Mouse (Mus musculus) heart, embryonic 10.5 days (tissue): ENCODE measurements around the gene RPS10-NUDT3. TPM values are rescaled to one million over a fixed set of nuclear protein-coding genes. Genes with fewer than 3 reads are reported as not detected.

Experiments used
- DNase-seq: peaks from one replicate; pipeline ENCODE4 v3.0.0-alpha.2; 2017; ENCODE audit warnings: low spot score
- H3K27ac ChIP-seq: fragments of 300-500 bp; sonication (generic); 2 replicates; pipeline ENCODE4 v1.5.1; 2016; ENCODE audit warnings: mild to moderate bottlenecking
- H3K27me3 ChIP-seq: fragments of 300-500 bp; sonication (generic); 2 replicates; pipeline ENCODE4 v1.6.1; 2016; ENCODE audit warnings: mild to moderate bottlenecking; ENCODE audit not compliant: poor library complexity, insufficient read depth, severe bottlenecking
- H3K36me3 ChIP-seq: fragments of 300-500 bp; sonication (generic); 2 replicates; pipeline ENCODE4 v1.6.1; 2016; ENCODE audit warnings: mild to moderate bottlenecking, moderate library complexity
- H3K4me1 ChIP-seq: fragments of 300-500 bp; sonication (generic); 2 replicates; pipeline ENCODE4 v1.6.1; 2016; ENCODE audit warnings: mild to moderate bottlenecking
- H3K4me3 ChIP-seq: fragments of 300-500 bp; sonication (generic); 2 replicates; pipeline ENCODE4 v1.5.1; 2016; ENCODE audit warnings: mild to moderate bottlenecking, moderate library complexity
- H3K9me3 ChIP-seq: fragments of 300-500 bp; sonication (generic); 2 replicates; pipeline ENCODE4 v1.6.1; 2016; ENCODE audit warnings: mild to moderate bottlenecking, moderate library complexity
- WGBS: fragments of 180-500 bp; shearing (Covaris S2); methylation state at CpG from one replicate; pipeline ENCODE4 v1.1.7; 2016; 5-methylcytosine and 5-hydroxymethylcytosine counted together
- polyA plus RNA-seq: library from polyadenylated mRNA; unstranded; fragments of >200 nt; fragmentation: Nextera tagmentation; extraction: Ambion mirVana; gene quantifications from 2 replicates; pipeline ENCODE4 v1.2.1, GENCODE M21; 2016

Gene RPS10-NUDT3
- not detected in 2 replicates for polyA plus RNA-seq

DNA sequence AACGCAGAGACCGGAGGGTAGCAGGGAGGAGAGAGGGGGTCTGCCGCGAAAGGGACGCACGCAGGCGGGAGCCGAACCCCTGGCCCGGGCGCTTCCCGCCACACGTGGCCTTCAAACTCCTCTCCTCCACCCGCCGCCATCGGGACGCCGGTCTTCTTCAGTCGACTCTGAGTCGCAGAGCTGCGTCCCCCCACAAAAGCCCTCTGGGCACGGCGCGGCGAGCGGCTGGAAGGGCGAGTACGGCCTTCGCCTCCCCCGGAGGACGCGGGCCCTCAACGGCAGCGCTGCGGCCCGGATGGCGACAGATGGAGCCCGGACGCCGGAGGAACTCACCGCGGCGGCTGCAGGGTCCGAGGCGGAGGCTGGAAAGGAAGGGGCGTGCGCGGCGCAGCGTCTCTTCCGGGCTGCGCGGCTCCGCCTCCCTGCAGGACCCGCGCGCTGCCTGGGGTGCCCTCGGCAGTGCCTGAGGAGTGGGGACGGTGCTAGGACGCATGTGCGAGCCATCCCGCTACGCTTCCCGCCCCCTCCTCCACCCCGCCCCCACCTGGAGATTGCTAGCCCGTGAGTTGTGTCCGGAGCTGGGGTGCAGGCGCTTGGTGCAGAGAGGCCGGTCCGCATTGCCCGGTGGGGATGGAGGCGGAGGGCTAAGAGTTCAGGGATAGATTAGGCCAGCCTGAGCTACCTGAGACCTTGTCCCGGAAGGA, at the start of gene RPS10-NUDT3:
Gene RPS10-NUDT3 (minus strand): TSS at position 352 of the 704 bp plus-strand sequence.
- H3K36me3 ChIP-seq, result peaks cover 41% of the 10 kb centered on the region
- under 1% methylated on average over 69 of the region's 72 CpGs for WGBS
- H3K27ac ChIP-seq, result peak within 1 kb of the TSS; percentile 97
- H3K27me3 ChIP-seq, result no peaks in the 10 kb centered on the region
- H3K4me3 ChIP-seq, result peak within 1 kb of the TSS; percentile 98
- no peaks in the 10 kb centered on the region for H3K9me3 ChIP-seq
- peaks cover 46% of the 10 kb centered on the region for H3K4me1 ChIP-seq
- DNase-seq, result peak; percentile 97

DNA sequence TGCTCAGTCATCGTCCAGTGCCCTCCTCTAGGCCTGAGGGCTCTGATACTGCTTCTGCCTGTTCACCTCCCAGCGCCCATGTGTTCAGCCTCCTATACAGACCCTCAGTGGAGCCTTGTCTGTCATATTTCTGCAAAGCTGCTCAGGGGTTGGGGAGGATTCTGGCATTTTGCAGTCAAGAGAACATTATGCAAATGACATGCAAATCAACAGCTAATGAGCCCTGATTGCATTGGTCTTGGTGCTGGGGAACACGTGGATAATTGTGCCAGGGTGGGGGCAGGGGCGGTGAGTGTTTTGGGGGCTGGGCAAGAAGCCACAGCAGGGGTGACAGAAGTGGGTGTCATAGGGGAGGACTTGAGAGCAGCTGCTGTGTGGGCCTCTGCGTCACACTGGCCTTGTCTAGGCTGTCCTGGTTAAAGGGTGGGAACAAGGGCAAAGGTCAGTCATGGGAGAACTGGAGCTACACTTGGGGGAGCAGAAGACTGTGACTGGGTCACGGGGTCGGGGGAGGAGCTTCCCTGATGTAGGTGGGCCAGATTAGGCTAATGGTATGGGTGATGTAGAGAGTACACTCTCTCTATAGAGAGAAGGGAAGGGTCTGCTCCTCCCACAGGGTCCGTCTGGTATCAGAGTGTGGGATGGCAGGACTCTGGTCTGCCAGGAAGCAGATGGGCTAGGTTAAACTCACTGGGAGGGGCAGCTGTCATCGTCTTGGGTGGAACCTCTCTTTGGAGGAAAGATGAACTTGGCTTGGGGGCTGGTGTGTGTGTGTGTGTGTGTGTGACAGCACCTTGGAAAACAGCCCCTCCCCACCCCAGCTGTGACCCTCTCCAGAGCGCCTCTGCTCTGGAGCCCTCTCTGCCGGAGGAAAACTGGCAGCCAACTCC, 44.1 kb upstream of the RPS10-NUDT3 start:
- Histone ChIP-seq H3K4me3 (no peak overlapping the region), H3K27ac (no peak overlapping the region), H3K9me3 (no peaks in the 10 kb centered on the region), H3K36me3 (no peaks in the 10 kb centered on the region), H3K4me1 (peaks cover 18% of the 10 kb centered on the region), H3K27me3 (peaks cover 25% of the 10 kb centered on the region)
- no peak for DNase-seq
- WGBS, result 46% methylated on average over 11 of the region's 11 CpGs

DNA sequence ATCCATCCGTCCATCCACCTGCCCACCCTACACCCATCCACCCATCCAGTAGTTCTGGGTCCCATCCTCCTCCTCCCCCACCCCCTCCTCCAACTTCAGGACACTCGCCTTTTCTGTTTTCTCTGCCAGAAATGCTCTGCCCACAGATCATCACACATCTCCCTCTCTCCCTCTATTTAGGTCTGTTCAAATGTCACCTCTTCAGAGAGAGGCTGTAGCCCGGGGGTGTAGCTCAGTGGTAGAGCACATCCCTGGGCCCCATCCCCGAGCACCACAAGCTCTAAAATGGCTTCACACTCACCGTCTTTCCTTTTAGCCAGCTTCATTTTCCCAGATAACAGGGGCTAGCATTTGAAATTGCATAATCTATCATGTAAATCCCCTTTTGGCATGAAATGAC, 42.7 kb upstream of the RPS10-NUDT3 start:
- H3K36me3 ChIP-seq, result no peaks in the 10 kb centered on the region

DNA sequence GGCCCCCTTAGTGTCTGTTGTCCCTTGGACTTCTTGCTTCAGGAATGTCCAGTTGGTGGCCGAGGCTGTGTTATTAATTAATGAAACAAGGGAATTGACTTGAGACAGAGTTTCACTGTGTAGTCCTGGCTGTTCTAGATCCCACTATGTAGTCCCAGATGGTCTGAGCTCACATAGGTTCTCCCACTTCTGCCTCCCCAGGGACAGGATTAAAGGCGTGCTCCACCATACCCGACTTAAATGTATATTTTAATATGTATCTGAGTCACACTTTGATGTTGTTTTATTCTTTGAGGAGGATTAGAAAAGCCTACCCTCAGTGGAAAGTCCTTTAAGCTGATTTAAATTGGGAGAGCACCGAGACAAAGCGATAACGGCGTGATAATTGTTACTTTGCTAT, 41.2 kb upstream of the RPS10-NUDT3 start:
- DNase-seq, result no peak
- 0 out of 2 replicates have a peak, but pooled peaks cover 5% of the 10 kb centered on the region for H3K27me3 ChIP-seq
- no peak overlapping the region for H3K27ac ChIP-seq
- 42% methylated on average over 7 of the region's 7 CpGs for WGBS
- H3K9me3 ChIP-seq, result no peaks in the 10 kb centered on the region
- no peaks in the 10 kb centered on the region for H3K36me3 ChIP-seq
- no peak overlapping the region for H3K4me3 ChIP-seq
- peaks cover 18% of the 10 kb centered on the region for H3K4me1 ChIP-seq

More for the DNA sequence above, 42.7 kb upstream of the RPS10-NUDT3 start:
- Histone ChIP-seq H3K4me1 (peaks cover 18% of the 10 kb centered on the region), H3K27ac (no peak overlapping the region), H3K4me3 (no peak overlapping the region), H3K27me3 (peaks cover 11% of the 10 kb centered on the region; the same call in 1 of the 2 replicates), H3K9me3 (no peaks in the 10 kb centered on the region)
- 75% methylated on average over 5 of the region's 5 CpGs for WGBS
- DNase-seq, result no peak

DNA sequence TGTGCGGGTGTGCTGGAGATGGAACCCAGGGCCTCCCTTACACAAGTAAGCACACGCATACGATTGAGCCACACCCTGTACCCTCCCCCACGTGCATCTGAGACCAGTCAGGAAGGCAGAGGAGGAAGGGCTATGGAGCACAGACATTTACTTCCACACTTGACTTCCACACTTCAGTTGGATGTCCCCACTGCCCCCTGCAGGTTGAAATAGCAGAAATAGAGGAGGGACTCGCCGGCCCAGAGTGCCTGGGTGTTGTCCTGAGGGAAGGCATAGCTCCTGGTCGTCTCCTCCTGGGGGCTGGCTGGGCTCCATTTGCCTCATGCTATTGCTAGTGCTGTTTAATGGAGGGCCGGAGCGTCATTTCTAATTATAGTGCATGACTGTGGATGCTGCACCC, 40.4 kb upstream of the RPS10-NUDT3 start:
- Histone ChIP-seq H3K4me1 (peaks cover 18% of the 10 kb centered on the region), H3K4me3 (no peak overlapping the region), H3K9me3 (no peaks in the 10 kb centered on the region), H3K27ac (no peak overlapping the region), H3K27me3 (0 out of 2 replicates have a peak, but pooled peaks cover 5% of the 10 kb centered on the region), H3K36me3 (no peaks in the 10 kb centered on the region)
- no peak for DNase-seq
- WGBS, result 56% methylated on average over 9 of the region's 9 CpGs

DNA sequence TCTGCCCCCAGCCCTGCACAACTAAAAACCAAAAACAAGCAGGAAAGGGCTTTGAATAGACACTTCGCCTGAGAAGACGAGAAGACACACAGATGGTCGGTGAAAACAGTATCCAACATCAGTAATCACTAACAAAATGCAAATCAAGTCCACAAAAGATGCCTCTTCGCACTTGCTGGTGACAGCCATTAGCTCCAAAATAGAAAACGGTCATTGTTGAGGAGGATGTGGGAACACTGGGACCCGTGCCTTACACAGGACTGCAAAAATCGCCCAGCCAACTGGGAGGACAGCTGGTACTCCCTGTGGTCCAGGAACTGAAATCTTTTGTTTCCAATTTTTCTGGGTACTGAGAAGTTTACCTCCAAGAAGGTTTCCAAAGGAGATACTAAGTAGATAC, 38.9 kb upstream of the RPS10-NUDT3 start:
- 0 out of 2 replicates have a peak, but pooled peaks cover 5% of the 10 kb centered on the region for H3K27me3 ChIP-seq
- no peaks in the 10 kb centered on the region for H3K36me3 ChIP-seq
- H3K9me3 ChIP-seq, result no peaks in the 10 kb centered on the region
- DNase-seq, result no peak
- H3K4me3 ChIP-seq, result no peak overlapping the region
- peaks cover 12% of the 10 kb centered on the region for H3K4me1 ChIP-seq
- no peak overlapping the region for H3K27ac ChIP-seq
- WGBS, result 83% methylated on average over 7 of the region's 7 CpGs

DNA sequence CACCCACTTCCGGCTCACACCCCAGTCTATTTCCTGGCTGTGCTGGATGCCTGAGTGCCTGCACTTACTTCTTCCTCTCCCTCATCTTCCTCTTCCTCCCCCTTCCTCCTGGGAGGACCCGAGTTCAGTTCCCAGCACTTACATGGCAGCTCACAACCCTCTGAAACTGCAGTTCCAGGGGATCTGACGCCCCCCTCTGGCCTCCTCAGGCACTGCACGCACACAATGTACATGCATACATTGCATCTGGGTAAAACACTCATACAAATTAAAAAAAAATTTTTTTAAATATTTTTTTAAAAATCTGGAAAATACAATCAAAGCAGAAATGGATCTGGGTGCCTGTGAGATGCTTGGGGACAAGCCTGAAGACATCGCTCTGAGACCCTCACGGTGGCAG, 36.7 kb upstream of the RPS10-NUDT3 start:
- Histone ChIP-seq H3K36me3 (no peaks in the 10 kb centered on the region), H3K9me3 (no peaks in the 10 kb centered on the region), H3K4me1 (peaks cover 7% of the 10 kb centered on the region), H3K27me3 (no peaks in the 10 kb centered on the region), H3K27ac (no peak overlapping the region), H3K4me3 (no peak overlapping the region)
- 77% methylated on average over 6 of the region's 6 CpGs for WGBS
- no peak for DNase-seq

DNA sequence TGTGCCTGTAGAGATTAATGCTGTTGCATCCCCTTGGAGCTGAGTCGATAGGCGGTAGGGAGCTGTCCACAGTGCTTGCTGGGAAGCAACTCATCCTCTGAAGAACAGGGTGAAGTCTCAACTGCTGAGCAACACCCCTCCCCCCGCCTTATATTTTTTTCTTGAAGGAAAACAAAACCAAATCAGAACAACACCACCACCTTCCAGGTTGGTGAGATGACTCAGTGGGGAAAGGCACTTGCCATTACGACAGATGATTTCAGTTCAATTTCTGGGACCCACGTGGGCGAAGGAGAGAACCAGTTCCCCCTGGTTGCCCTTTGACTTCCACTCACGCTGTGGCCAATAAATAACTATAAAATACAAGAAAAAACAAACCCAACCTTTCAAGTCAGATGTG, 23.7 kb upstream of the RPS10-NUDT3 start:
- Histone ChIP-seq H3K27me3 (peaks cover 39% of the 10 kb centered on the region), H3K27ac (no peak overlapping the region), H3K4me1 (peaks cover 20% of the 10 kb centered on the region), H3K9me3 (no peaks in the 10 kb centered on the region), H3K36me3 (no peaks in the 10 kb centered on the region), H3K4me3 (no peak overlapping the region)
- 66% methylated on average over 7 of the region's 7 CpGs for WGBS
- DNase-seq, result no peak

DNA sequence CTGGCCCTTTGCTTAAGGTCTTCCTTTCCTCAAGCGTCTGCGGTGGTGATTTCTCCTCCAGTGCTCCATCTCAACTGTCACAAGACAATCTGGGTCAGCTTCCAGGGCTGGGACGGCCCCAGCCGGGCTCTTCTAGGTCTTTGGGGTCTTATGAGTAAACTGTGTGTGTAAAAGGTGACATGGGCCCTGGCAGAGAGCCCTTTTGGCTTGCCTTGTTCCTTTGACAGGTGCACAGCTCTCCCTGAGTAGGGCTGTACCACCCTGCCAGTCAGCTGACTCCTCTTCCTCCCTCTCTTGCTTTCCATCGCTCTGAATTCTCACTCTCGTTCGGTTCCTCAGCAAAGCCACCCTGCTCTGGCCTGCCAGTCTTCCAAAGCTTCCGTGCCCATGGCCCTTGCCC, 22.1 kb upstream of the RPS10-NUDT3 start:
- no peak overlapping the region for H3K4me3 ChIP-seq
- peaks cover 45% of the 10 kb centered on the region for H3K27me3 ChIP-seq
- WGBS, result 68% methylated on average over 8 of the region's 8 CpGs
- no peaks in the 10 kb centered on the region for H3K9me3 ChIP-seq
- H3K4me1 ChIP-seq, result peaks cover 24% of the 10 kb centered on the region
- H3K36me3 ChIP-seq, result no peaks in the 10 kb centered on the region
- no peak overlapping the region for H3K27ac ChIP-seq
- no peak for DNase-seq

DNA sequence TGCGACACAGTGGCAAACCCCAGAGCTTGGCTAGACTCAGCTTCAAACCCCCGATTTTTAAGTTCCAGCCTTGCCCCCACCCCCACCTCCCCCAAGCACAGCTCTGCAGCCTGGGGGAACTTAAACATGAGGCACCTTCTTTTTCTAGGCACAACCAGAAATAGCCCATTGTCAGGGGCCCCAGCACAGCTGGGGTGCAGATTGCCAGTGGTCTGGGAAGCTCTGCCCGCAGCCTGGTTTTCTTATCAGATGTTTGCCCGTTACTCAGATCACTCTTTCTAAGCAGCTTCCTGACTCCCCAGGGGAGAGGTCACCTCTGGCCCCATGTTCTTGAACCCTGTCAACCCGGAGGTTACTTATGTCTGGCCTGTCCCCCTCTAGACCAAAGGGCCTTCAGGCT, 21.4 kb upstream of the RPS10-NUDT3 start:
- Histone ChIP-seq H3K36me3 (no peaks in the 10 kb centered on the region), H3K9me3 (no peaks in the 10 kb centered on the region), H3K27ac (0 out of 2 replicates have a peak overlapping the region, but pooled peaks have one; percentile 72), H3K4me3 (peak overlapping the region; percentile 68), H3K4me1 (peaks cover 24% of the 10 kb centered on the region), H3K27me3 (peaks cover 45% of the 10 kb centered on the region)
- WGBS, result 3% methylated on average over 5 of the region's 5 CpGs
- no peak for DNase-seq

DNA sequence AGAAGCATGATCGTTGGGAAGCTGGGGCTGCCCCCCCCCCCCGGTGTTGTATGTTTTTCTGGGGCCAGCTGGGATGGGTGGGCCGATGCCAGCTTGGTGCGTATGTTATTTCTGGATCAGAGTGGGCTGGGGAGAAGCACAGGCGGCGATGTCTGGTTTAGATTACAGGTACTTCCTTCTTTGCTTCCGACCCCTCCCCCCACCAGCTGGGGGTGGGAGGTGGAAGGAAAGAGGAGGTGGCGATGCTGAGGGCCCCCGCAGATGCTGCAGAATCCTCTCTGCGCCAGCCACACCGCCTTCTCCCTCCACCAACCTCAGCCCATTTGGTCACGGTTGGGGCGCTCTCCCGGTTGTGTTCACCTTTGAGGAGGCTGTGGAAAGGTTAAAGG, 21.0 kb upstream of the RPS10-NUDT3 start:
- Histone ChIP-seq H3K36me3 (no peaks in the 10 kb centered on the region), H3K9me3 (no peaks in the 10 kb centered on the region), H3K4me3 (peak overlapping the region; percentile 68), H3K27ac (0 out of 2 replicates have a peak overlapping the region, but pooled peaks have one; percentile 72), H3K4me1 (peaks cover 24% of the 10 kb centered on the region), H3K27me3 (peaks cover 47% of the 10 kb centered on the region)
- no peak for DNase-seq
- WGBS, result 1% methylated on average over 14 of the region's 14 CpGs

DNA sequence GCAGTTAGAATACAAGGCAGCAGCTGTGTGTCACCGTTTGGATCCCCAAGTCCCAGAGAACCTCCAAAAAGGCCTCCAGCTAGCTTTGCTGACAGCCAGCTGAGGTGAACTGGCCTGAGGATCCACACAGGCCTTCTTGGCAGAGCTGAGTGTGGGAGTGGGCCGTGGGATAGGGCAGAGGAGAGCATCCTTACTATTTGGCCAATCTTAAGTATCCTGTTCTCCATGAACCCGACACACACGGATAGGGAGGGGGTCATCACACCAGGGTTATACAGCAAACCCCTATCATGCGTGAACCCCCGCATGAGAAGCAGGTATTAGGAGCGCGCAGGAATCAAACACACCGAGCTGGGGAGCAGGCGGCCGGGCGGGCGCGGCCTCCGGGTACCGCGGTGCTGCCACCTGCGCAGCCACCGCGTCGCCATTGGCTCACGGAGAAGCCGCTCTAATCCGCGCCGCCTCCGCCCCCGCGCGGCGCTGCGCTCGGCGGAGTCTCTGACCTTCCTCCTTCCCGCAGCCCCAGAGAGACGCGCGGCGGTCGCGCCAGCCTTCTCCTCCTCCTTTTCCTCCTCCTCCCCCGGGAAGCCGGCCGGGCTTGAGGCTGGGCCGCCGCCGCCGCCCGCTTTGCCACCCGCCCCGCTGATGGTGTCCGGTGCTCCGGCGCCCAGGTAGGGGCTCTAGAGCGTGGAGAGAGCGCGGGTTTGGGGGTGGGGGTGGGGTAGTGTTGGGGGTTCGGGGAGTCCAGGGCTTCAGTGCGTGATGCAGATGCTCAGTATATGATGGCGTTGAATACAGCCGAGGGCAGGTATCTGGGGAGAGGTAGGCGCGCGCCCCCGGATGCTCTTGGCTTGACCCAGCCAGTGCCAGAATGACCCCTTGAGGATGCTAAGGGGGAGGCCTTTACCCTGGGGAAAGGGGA, 20.3 kb upstream of the RPS10-NUDT3 start, which contains the start of gene Pacsin1:
Gene Pacsin1 (plus strand): TSS at position 421 of the 922 bp plus-strand sequence.
- Histone ChIP-seq H3K27me3 (peaks cover 54% of the 10 kb centered on the region), H3K27ac (peak within 1 kb of the TSS; percentile 72), H3K9me3 (no peaks in the 10 kb centered on the region), H3K36me3 (no peaks in the 10 kb centered on the region), H3K4me3 (peak within 1 kb of the TSS; percentile 68), H3K4me1 (peaks cover 31% of the 10 kb centered on the region)
- no peak for DNase-seq
- WGBS, result 2% methylated on average over 65 of the region's 65 CpGs
